Mouse (Mus musculus) midbrain, postnatal 0 days (tissue): ENCODE data around the gene Lrrc8e. TPM values are rescaled to one million over a fixed set of nuclear protein-coding genes. Genes with fewer than 3 reads are reported as not detected.

Experiments used
- ATAC-seq: fragments of 200-750 bp; cut with Nextera tagmentation; 2 replicates; pipeline ENCODE4 v1.8.0; 2017; ENCODE audit warnings: moderate number of reproducible peaks, mild to moderate bottlenecking, moderate TSS enrichment, moderate library complexity; ENCODE audit not compliant: low FRiP score
- DNase-seq: peaks from one replicate; pipeline ENCODE4 v3.0.0-alpha.2; 2015; ENCODE audit warnings: low spot score
- H3K27ac ChIP-seq: fragments of 300-500 bp; sonication (generic); 2 replicates; pipeline ENCODE4 v1.5.1; 2014; ENCODE audit warnings: low read depth, mild to moderate bottlenecking, low read length, mixed read lengths
- H3K27me3 ChIP-seq: fragments of 300-500 bp; sonication (generic); 2 replicates; pipeline ENCODE4 v1.6.1; 2014; ENCODE audit warnings: low read length, control low read depth, mixed read lengths; ENCODE audit not compliant: insufficient read depth
- H3K36me3 ChIP-seq: fragments of 300-500 bp; sonication (generic); 2 replicates; pipeline ENCODE4 v1.6.1; 2014; ENCODE audit warnings: low read length, control low read depth, mixed read lengths; ENCODE audit not compliant: insufficient read depth
- H3K4me1 ChIP-seq: fragments of 300-500 bp; sonication (generic); 2 replicates; pipeline ENCODE4 v1.6.1; 2014; ENCODE audit warnings: mild to moderate bottlenecking, control low read depth, antibody characterized with exemption, low read length, mixed read lengths; ENCODE audit not compliant: insufficient read depth
- H3K4me2 ChIP-seq: fragments of 300-500 bp; sonication (generic); 2 replicates; pipeline ENCODE4 v1.6.1; 2014; ENCODE audit warnings: low read depth, mild to moderate bottlenecking, low read length, mixed read lengths; ENCODE audit not compliant: poor library complexity, severe bottlenecking
- H3K4me3 ChIP-seq: fragments of 300-500 bp; sonication (generic); 2 replicates; pipeline ENCODE4 v1.5.1; 2014; ENCODE audit warnings: low read depth, mild to moderate bottlenecking, low read length, moderate library complexity
- H3K9ac ChIP-seq: fragments of 300-500 bp; sonication (generic); replicated peaks from 2 replicates; pipeline ENCODE4 v1.6.1; 2014; ENCODE audit warnings: mild to moderate bottlenecking, low read length, moderate library complexity, mixed read lengths; ENCODE audit not compliant: poor library complexity, severe bottlenecking
- H3K9me3 ChIP-seq: fragments of 300-500 bp; sonication (generic); 2 replicates; pipeline ENCODE4 v1.6.1; 2016; ENCODE audit warnings: low read length, control low read depth
- CTCF ChIP-seq: IDR thresholded peaks from 2 replicates; pipeline ENCODE4 v1.5.1; 2016; ENCODE audit warnings: antibody characterized with exemption, mild to moderate bottlenecking
- WGBS: fragments of 180-500 bp; shearing (Covaris S2); extraction: QIAGEN DNeasy Blood & Tissue Kit; methylation state at CpG from one replicate; pipeline ENCODE4 v1.1.7; 2014; 5-methylcytosine and 5-hydroxymethylcytosine counted together
- polyA plus RNA-seq: library from polyadenylated mRNA; unstranded; fragments of >200 nt; fragmentation: Nextera tagmentation; extraction: Ambion mirVana; gene quantifications from 2 replicates; pipeline ENCODE4 v1.2.1, GENCODE M21; 2015
- total RNA-seq: library from RNA; depleted of rRNA; stranded (reverse); fragments of >200 nt; gene quantifications from 2 replicates; pipeline ENCODE4 v1.2.3, GENCODE M21; 2014; rRNA removed

Gene Lrrc8e
- total and polyA plus RNA-seq, 2 experiments from 2014 or later: 0.12 TPM; not detected in 1

GRCm38 (mm10) chr8:4265160-4265914 is 38.7 kb downstream of the Lrrc8e start:
- no peaks in the 10 kb centered on the region for H3K4me1 ChIP-seq
- no peak overlapping the region for H3K27ac ChIP-seq
- H3K27me3 ChIP-seq: no peaks in the 10 kb centered on the region
- TF ChIP-seq CTCF: no peak
- H3K36me3 ChIP-seq: peaks cover 81% of the 10 kb centered on the region
- H3K9me3 ChIP-seq: no peaks in the 10 kb centered on the region
- WGBS: 93% methylated on average over 15 of the region's 15 CpGs
- ATAC-seq (no peak), DNase-seq (no peak)
- no peak overlapping the region for H3K4me2 ChIP-seq
- no peak overlapping the region for H3K9ac ChIP-seq
- H3K4me3 ChIP-seq: no peak overlapping the region

DNA sequence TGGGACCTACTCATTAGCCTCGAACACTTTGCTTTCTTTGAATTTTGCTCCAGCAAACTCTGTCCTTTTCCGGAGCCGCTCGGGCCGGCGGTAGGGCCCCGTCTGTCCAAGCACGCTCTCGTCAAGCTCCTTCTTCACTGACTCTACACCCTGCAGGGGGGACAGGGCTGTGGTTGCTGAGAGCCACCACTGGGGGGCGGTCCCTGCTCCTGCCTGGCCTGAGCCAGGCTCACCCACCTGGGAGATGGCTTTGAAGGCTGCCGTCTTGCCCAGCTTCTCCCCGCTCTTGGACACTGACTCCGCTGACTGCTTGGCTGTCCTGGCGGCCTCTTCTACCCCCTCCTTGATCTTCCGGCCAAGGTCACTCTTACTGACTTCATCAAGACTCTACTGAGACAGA is 41.0 kb downstream of the Lrrc8e start:
- H3K4me1 ChIP-seq: no peaks in the 10 kb centered on the region
- WGBS: 72% methylated on average over 15 of the region's 15 CpGs
- H3K4me2 ChIP-seq: no peak overlapping the region
- H3K36me3 ChIP-seq: peaks cover 72% of the 10 kb centered on the region
- H3K9ac ChIP-seq: no peak overlapping the region
- H3K9me3 ChIP-seq: no peaks in the 10 kb centered on the region
- DNase-seq (no peak), ATAC-seq (no peak)
- H3K27ac ChIP-seq: no peak overlapping the region
- no peaks in the 10 kb centered on the region for H3K27me3 ChIP-seq
- no peak overlapping the region for H3K4me3 ChIP-seq
- peak; percentile 55 for TF ChIP-seq CTCF

GRCm38 (mm10) chr8:4269609-4270008 is 43.0 kb downstream of the Lrrc8e start:
- Histone ChIP-seq H3K4me3 (no peak overlapping the region), H3K36me3 (peaks cover 61% of the 10 kb centered on the region)

GRCm38 (mm10) chr8:4275275-4276110 is 48.9 kb downstream of the Lrrc8e start, which contains the start of gene Timm44:
Timm44 (minus strand) TSS chr8:4275913.
- H3K27ac ChIP-seq: peak within 1 kb of the TSS; percentile 82
- peaks cover 6% of the 10 kb centered on the region for H3K4me1 ChIP-seq
- DNase-seq: peak; percentile 98
- H3K27me3 ChIP-seq: no peaks in the 10 kb centered on the region
- ATAC-seq: peak; percentile 98
- H3K9ac ChIP-seq: peak within 1 kb of the TSS; percentile 75
- H3K4me2 ChIP-seq: peak within 1 kb of the TSS; percentile 77
- 0 out of 2 replicates have a peak, but pooled peaks cover 9% of the 10 kb centered on the region for H3K36me3 ChIP-seq
- WGBS: under 1% methylated on average over 39 of the region's 39 CpGs
- TF ChIP-seq CTCF: no peak
- peak within 1 kb of the TSS; percentile 76 for H3K4me3 ChIP-seq
- H3K9me3 ChIP-seq: no peaks in the 10 kb centered on the region

More at GRCm38 (mm10) chr8:4269609-4270008, 43.0 kb downstream of the Lrrc8e start:
- no peaks in the 10 kb centered on the region for H3K27me3 ChIP-seq
- 94% methylated on average over 6 of the region's 6 CpGs for WGBS
- H3K4me2 ChIP-seq: no peak overlapping the region
- DNase-seq: no peak
- H3K9ac ChIP-seq: no peak overlapping the region
- no peaks in the 10 kb centered on the region for H3K9me3 ChIP-seq
- no peak for TF ChIP-seq CTCF
- H3K27ac ChIP-seq: no peak overlapping the region
- H3K4me1 ChIP-seq: no peaks in the 10 kb centered on the region; the same call in 1 of the 2 replicates
- no peak for ATAC-seq

DNA sequence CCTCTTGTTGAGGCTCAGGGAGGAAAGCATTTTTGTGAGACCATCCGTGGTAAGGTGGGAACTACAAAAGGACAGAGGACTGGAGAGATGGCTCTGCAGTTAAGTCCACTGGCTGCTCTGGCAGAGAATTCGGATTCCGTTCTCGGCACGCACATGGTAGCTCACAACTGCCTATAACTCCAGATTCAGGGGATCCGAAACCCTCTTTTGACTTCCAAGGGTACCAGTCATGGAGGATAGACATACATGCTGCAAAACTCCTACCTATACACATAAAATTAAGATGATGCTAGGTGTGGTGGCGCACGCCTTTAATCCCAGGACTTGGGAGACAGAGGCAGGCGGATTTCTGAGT is 49.5 kb downstream of the Lrrc8e start:
- H3K4me1 ChIP-seq: peaks cover 6% of the 10 kb centered on the region
- no peaks in the 10 kb centered on the region for H3K9me3 ChIP-seq
- peak overlapping the region; percentile 76 for H3K4me3 ChIP-seq
- DNase-seq (no peak), ATAC-seq (peak; percentile 57)
- H3K4me2 ChIP-seq: peak overlapping the region; percentile 77
- 0 out of 2 replicates have a peak, but pooled peaks cover 6% of the 10 kb centered on the region for H3K36me3 ChIP-seq
- peak overlapping the region; percentile 75 for H3K9ac ChIP-seq
- no peaks in the 10 kb centered on the region for H3K27me3 ChIP-seq
- TF ChIP-seq CTCF: no peak
- 21% methylated on average over 9 of the region's 9 CpGs for WGBS
- peak overlapping the region; percentile 82 for H3K27ac ChIP-seq

Other genes starting within 250 kb of the Lrrc8e start
- gene Cd209f, start 121.0 kb upstream of the Lrrc8e start, total RNA-seq: 0.55 TPM in 1 of 2 replicates, not detected in the other
- 0.49 and 0.90 TPM in 2 replicates for gene Cd209f, start 121.0 kb upstream of the Lrrc8e start, polyA plus RNA-seq
- gene Cd209g, start 92.7 kb upstream of the Lrrc8e start, total RNA-seq: not detected in 2 replicates
- gene Cd209g, start 92.7 kb upstream of the Lrrc8e start, polyA plus RNA-seq: not detected in 2 replicates
- 229 and 238 TPM in 2 replicates for gene Evi5l, start 60.3 kb upstream of the Lrrc8e start, total RNA-seq
- gene Evi5l, start 60.3 kb upstream of the Lrrc8e start, polyA plus RNA-seq: 108 and 111 TPM in 2 replicates
- gene Prr36, start 9.4 kb upstream of the Lrrc8e start, total RNA-seq: 17.9 and 19.4 TPM in 2 replicates
- gene Prr36, start 9.4 kb upstream of the Lrrc8e start, polyA plus RNA-seq: 28.1 and 33.1 TPM in 2 replicates
- 32.8 and 42.3 TPM in 2 replicates for gene Map2k7, start 11.9 kb downstream of the Lrrc8e start, total RNA-seq
- gene Map2k7, start 11.9 kb downstream of the Lrrc8e start, polyA plus RNA-seq: 29.3 and 29.4 TPM in 2 replicates
- gene Gm49320, start 12.0 kb downstream of the Lrrc8e start, total RNA-seq: 0.11 and 0.61 TPM in 2 replicates
- gene Gm49320, start 12.0 kb downstream of the Lrrc8e start, polyA plus RNA-seq: 0.45 and 0.85 TPM in 2 replicates
- gene Tgfbr3l, start 21.4 kb downstream of the Lrrc8e start, total RNA-seq: 8.2 and 15.3 TPM in 2 replicates
- 3.5 and 5.1 TPM in 2 replicates for gene Tgfbr3l, start 21.4 kb downstream of the Lrrc8e start, polyA plus RNA-seq
- gene Snapc2, start 26.3 kb downstream of the Lrrc8e start, total RNA-seq: 60.4 and 74.3 TPM in 2 replicates
- gene Snapc2, start 26.3 kb downstream of the Lrrc8e start, polyA plus RNA-seq: 64.8 and 68.1 TPM in 2 replicates
- gene Ctxn1, start 32.4 kb downstream of the Lrrc8e start, total RNA-seq: 78.5 and 91.4 TPM in 2 replicates
- 250 and 259 TPM in 2 replicates for gene Ctxn1, start 32.4 kb downstream of the Lrrc8e start, polyA plus RNA-seq
- 58.0 and 58.5 TPM in 2 replicates for gene Timm44, start 49.1 kb downstream of the Lrrc8e start, total RNA-seq
- gene Timm44, start 49.1 kb downstream of the Lrrc8e start, polyA plus RNA-seq: 50.5 and 52.7 TPM in 2 replicates
- gene Ccl25, start 98.4 kb downstream of the Lrrc8e start, total RNA-seq: 4.9 and 13.0 TPM in 2 replicates
- 14.7 and 16.3 TPM in 2 replicates for gene Ccl25, start 98.4 kb downstream of the Lrrc8e start, polyA plus RNA-seq
- 70.6 and 73.3 TPM in 2 replicates for gene Elavl1, start 98.6 kb downstream of the Lrrc8e start, total RNA-seq
- gene Elavl1, start 98.6 kb downstream of the Lrrc8e start, polyA plus RNA-seq: 50.0 and 54.3 TPM in 2 replicates